Mouse (Mus musculus): Measurements from ENCODE around the gene Col5a1.

Gene Col5a1

GRCm38 (mm10) chr2:27922053-27922452 lies 35.8 kb downstream of the Col5a1 start:
- DNase-seq (ENCODE audit: low spot score): no peak

DNA sequence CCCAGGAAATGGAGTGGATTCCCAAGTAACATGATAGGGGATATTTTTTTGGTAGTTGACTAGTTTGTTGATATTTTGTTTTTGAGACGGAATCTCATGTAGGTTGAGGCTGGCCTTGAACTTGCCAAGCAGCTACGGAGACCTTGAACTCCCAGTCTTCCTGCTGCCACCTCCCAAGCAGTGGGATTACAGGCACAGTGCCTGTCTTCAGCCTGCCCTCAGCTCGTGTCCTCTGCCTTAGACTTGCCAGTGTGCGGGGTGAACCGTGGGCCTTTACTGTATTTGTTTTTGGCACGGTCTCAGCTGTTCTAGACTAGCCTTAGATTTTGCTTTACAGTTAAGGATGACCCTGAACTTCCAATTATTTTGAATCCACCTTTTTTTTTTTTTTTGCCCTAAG lies 37.5 kb downstream of the Col5a1 start:
- DNase-seq (ENCODE audit: low spot score): no peak

- no peak for DNase-seq (ENCODE audit: low spot score)
These were observed 38.2 kb downstream of the Col5a1 start for GRCm38 (mm10) chr2:27924463-27924862.

- peak; percentile 82 for DNase-seq (ENCODE audit: low spot score)
These were observed 40.4 kb downstream of the Col5a1 start for GRCm38 (mm10) chr2:27926478-27927165.

GRCm38 (mm10) chr2:27930471-27931015 lies 44.3 kb downstream of the Col5a1 start:
- DNase-seq (ENCODE audit: low spot score): no peak

GRCm38 (mm10) chr2:27931130-27931529 lies 44.9 kb downstream of the Col5a1 start:
- no peak for DNase-seq (ENCODE audit: low spot score)

GRCm38 (mm10) chr2:27931971-27932370 lies 45.7 kb downstream of the Col5a1 start:
- peak; percentile 11 for DNase-seq (ENCODE audit: low spot score)

DNA sequence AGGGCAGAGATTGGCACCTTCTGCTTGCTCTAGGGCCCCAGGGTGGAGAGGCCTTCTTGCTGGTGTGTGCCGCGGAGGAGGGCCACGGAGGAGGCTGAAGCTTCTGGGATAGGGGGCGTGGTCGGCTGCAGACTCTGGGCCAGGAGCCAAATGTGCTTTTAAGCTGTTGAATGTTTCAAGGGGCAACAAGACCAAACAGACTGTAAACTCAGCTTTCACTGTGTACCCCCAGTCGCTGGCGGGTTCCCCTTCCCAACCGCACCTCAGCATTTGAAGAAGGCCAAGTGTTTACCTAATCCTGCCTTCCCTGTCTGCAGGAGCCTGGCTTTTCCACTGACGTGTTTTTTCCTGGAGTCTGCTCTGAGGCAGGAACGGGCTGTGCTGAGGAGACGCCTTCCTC lies 48.0 kb downstream of the Col5a1 start:
- DNase-seq (ENCODE audit: low spot score): no peak

GRCm38 (mm10) chr2:27934831-27935230 lies 48.6 kb downstream of the Col5a1 start:
- DNase-seq (ENCODE audit: low spot score): no peak

DNA sequence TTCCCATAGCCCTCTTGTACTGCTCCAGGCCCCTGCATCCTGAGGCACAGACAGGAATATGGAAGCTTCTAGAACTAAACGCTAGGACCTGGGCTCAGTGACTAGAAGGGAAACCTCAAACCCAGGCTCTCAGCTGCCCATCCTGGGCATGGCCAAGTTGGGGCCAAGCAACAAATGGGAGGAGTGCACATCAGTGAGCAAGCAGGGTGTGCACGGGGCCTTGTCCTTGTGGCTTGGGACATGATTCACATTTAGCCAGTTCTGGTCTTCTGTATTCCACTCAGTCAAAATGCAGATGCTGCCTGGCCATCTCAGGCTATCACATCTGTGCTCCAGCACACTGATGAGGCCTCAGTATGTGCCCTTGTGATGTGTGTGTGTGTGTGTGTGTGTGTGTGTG lies 49.2 kb downstream of the Col5a1 start:
- DNase-seq (ENCODE audit: low spot score): no peak

- DNase-seq (ENCODE audit: low spot score): no peak
These were observed 50.5 kb downstream of the Col5a1 start for GRCm38 (mm10) chr2:27936607-27937191.

GRCm38 (mm10) chr2:27939433-27939832 lies 53.2 kb downstream of the Col5a1 start:
- no peak for DNase-seq (ENCODE audit: low spot score)

- DNase-seq (ENCODE audit: low spot score): no peak
These were observed 53.9 kb downstream of the Col5a1 start for GRCm38 (mm10) chr2:27940144-27940543.

DNA sequence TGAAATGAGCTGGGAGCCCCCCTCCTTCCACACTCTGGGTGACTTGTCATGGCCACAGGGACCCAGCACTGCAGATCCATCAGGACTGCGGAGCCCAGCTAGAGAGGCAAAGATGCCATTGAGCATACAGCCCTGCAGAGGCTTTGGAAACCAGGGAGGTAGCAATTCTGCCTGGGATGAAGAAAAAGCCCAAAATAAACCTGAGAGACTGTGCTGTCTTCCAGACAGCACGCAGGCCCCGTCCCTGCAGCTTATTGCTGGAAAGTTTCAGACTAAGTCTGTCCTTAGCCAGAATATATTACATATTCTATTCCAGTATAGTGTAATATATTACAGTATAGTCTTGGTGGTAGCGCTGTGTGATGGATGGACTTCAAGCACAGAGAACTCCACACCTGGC lies 61.0 kb downstream of the Col5a1 start:
- no peak for DNase-seq (ENCODE audit: low spot score)

- no peak for DNase-seq (ENCODE audit: low spot score)
These were observed 61.7 kb downstream of the Col5a1 start for GRCm38 (mm10) chr2:27947917-27948316.

DNA sequence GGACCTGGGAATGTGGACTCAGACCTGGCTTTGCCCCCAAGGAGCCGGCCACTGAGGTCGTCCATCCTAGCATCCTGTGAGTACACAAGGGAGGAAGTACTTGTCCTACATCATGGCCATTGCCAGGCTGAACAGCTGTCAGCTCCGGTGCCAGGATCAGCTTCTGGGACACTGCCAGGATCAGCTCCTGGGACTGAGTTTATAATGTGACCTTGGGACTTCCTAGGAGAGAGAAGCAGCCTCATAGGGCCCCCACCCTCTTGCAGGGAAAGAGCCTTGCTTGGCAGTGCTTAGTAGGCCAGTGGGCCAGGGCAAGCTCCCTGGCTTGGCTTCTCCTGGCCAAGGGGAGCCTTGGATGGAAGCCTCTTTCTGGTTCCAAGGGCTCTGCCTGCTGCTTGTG lies 67.6 kb downstream of the Col5a1 start:
- no peak for DNase-seq (ENCODE audit: low spot score)

GRCm38 (mm10) chr2:27954924-27955323 lies 68.7 kb downstream of the Col5a1 start:
- no peak for DNase-seq (ENCODE audit: low spot score)

GRCm38 (mm10) chr2:27956751-27957150 lies 70.5 kb downstream of the Col5a1 start:
- no peak for DNase-seq (ENCODE audit: low spot score)

DNA sequence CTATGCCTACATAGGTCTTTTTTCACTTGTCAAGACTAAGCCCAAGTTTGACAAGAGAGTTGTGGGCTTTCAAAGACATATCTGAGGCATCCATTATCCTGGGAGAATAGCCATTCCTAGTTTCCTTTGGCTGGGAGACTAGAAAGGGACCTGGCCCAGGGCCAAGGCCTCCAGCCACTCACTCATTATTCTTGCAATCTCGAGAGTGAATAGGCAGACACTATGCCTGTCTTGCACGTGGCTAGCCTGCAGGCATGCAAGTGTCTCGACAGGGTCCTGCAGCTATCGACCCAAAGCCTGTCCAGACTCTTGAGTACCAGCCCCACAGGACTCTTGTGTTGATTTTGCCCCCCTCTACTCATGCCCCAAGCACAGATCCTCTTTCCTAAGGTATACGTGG lies 71.0 kb downstream of the Col5a1 start:
- no peak for DNase-seq (ENCODE audit: low spot score)

DNA sequence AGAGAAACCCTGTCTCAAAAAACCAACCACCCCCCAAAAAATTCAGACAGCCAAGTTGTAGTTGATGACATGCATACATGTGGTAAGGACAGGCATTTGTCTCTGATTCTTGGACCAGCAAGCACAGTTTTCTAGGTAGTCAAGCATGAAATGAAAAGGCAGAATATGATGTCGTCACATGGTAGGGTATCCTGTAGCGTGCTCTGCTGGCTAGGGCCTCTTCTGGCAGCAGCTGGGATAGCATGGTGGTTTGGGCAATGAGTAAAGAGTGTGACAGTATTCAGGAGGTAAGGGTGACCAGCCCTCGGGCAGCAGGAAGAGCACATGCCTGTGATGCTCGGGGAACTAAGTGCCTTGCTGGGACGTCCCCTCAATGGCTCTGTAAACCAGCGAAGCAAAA lies 73.0 kb downstream of the Col5a1 start:
- DNase-seq (ENCODE audit: low spot score): peak; percentile 21

GRCm38 (mm10) chr2:27961190-27961589 lies 75.0 kb downstream of the Col5a1 start:
- DNase-seq (ENCODE audit: low spot score): no peak

GRCm38 (mm10) chr2:27962406-27962805 lies 76.2 kb downstream of the Col5a1 start:
- DNase-seq (ENCODE audit: low spot score): no peak

DNA sequence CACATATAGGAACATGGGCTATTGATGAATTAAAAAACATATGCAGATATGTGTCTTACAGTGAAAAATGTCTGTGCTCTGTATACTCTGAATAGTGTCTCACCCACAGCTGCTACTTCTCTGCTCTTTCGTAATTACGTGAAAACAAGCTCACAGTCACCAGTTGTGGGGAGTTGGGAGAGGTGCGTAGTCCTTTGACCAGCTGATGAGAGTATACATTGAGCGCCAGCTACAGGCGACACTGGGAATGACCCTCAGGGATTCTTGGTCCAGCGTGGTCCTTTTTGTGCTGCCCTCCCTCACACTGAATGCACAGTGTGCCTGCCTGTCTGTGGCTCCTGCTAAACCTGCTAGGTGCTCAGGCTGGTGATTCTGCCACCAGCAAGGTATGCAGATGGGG lies 82.9 kb downstream of the Col5a1 start:
- DNase-seq (ENCODE audit: low spot score): peak; percentile 72

GRCm38 (mm10) chr2:27973840-27974239 lies 87.6 kb downstream of the Col5a1 start:
- peak; percentile 82 for DNase-seq (ENCODE audit: low spot score)

All from retina, embryonic 14.5 days (tissue).